Mouse (Mus musculus) limb, embryonic 14.5 days (tissue): ENCODE measurements at regions not wholly inside any gene's neighbourhood (a gene's known extent, or its start where the extent isn't known, plus 50 kb on each side); places are given as distances from the start of the nearest gene placed in this dataset.

Experiments used
- ATAC-seq: fragments of 200-750 bp; cut with Nextera tagmentation; 2 replicates; pipeline ENCODE4 v1.8.0; 2017; ENCODE audit warnings: low read depth, moderate number of reproducible peaks, moderate TSS enrichment; ENCODE audit not compliant: low FRiP score
- DNase-seq: peaks from one replicate; pipeline ENCODE4 v3.0.0-alpha.2; 2015; ENCODE audit warnings: low spot score
- H3K27ac ChIP-seq: fragments of 300-500 bp; sonication (generic); replicated peaks from 2 replicates; pipeline ENCODE4 v1.5.1; 2014; ENCODE audit warnings: low read depth, mild to moderate bottlenecking, low read length, moderate library complexity, mixed read lengths
- H3K27me3 ChIP-seq: fragments of 300-500 bp; sonication (generic); 2 replicates; pipeline ENCODE4 v1.6.1; 2014; ENCODE audit warnings: low read length, mixed read lengths; ENCODE audit not compliant: control insufficient read depth, insufficient read depth
- H3K36me3 ChIP-seq: fragments of 300-500 bp; sonication (generic); 2 replicates; pipeline ENCODE4 v1.6.1; 2014; ENCODE audit warnings: mild to moderate bottlenecking, low read length, moderate library complexity, mixed read lengths; ENCODE audit not compliant: control insufficient read depth, insufficient read depth
- H3K4me1 ChIP-seq: fragments of 300-500 bp; sonication (generic); 2 replicates; pipeline ENCODE4 v1.6.1; 2014; ENCODE audit warnings: antibody characterized with exemption, low read length, mixed read lengths; ENCODE audit not compliant: control insufficient read depth, insufficient read depth
- H3K4me2 ChIP-seq: fragments of 300-500 bp; sonication (generic); replicated peaks from 2 replicates; pipeline ENCODE4 v1.6.1; 2014; ENCODE audit warnings: low read depth, mild to moderate bottlenecking, low read length, moderate library complexity; ENCODE audit not compliant: severe bottlenecking
- H3K4me3 ChIP-seq: fragments of 300-500 bp; sonication (generic); replicated peaks from 2 replicates; pipeline ENCODE4 v1.5.1; 2014; ENCODE audit warnings: low read length
- H3K9ac ChIP-seq: fragments of 300-500 bp; sonication (generic); 2 replicates; pipeline ENCODE4 v1.6.1; 2014; ENCODE audit warnings: mild to moderate bottlenecking, low read depth, low read length, moderate library complexity; ENCODE audit not compliant: severe bottlenecking
- H3K9me3 ChIP-seq: fragments of 300-500 bp; sonication (generic); 2 replicates; pipeline ENCODE4 v1.6.1; 2016; ENCODE audit warnings: low read length; ENCODE audit not compliant: control insufficient read depth
- POLR2A ChIP-seq: fragments of 200-500 bp; IDR thresholded peaks from 2 replicates; pipeline ENCODE4 v1.8.0; 2012; ENCODE audit warnings: inconsistent platforms, mild to moderate bottlenecking, moderate library complexity, borderline replicate concordance; ENCODE audit not compliant: insufficient read depth, insufficient read length; ENCODE audit errors: extremely low read depth
- WGBS: fragments of 180-500 bp; shearing (Covaris S2); extraction: QIAGEN DNeasy Blood & Tissue Kit; methylation state at CpG from one replicate; pipeline ENCODE4 v1.1.7; 2014; 5-methylcytosine and 5-hydroxymethylcytosine counted together

GRCm38 (mm10) chr15:21836110-21836509 is 712.7 kb upstream of the Cdh18 start:
- Histone ChIP-seq H3K36me3 (no peaks in the 10 kb centered on the region), H3K9ac (no peak overlapping the region), H3K4me2 (no peak overlapping the region), H3K4me1 (no peaks in the 10 kb centered on the region), H3K27me3 (no peaks in the 10 kb centered on the region), H3K9me3 (no peaks in the 10 kb centered on the region), H3K27ac (no peak overlapping the region), H3K4me3 (no peak overlapping the region)
- WGBS, result 87% methylated on average over 5 of the region's 5 CpGs
- DNase-seq, result no peak
- no peak for ATAC-seq
- no peak for TF ChIP-seq POLR2A

- WGBS, result 82% methylated on average over 7 of the region's 7 CpGs
- Histone ChIP-seq H3K36me3 (no peaks in the 10 kb centered on the region), H3K4me2 (no peak overlapping the region), H3K27me3 (no peaks in the 10 kb centered on the region), H3K4me1 (no peaks in the 10 kb centered on the region), H3K4me3 (no peak overlapping the region), H3K27ac (no peak overlapping the region), H3K9me3 (no peaks in the 10 kb centered on the region), H3K9ac (no peak overlapping the region)
- ATAC-seq (no peak), DNase-seq (no peak)
- no peak for TF ChIP-seq POLR2A
Observed at GRCm38 (mm10) chr15:21858540-21858939, 690.3 kb upstream of the Cdh18 start.

GRCm38 (mm10) chr15:21885181-21885580 is 663.6 kb upstream of the Cdh18 start:
- H3K4me1 ChIP-seq, result no peaks in the 10 kb centered on the region
- ATAC-seq (no peak), DNase-seq (peak; percentile 59)
- no peaks in the 10 kb centered on the region for H3K9me3 ChIP-seq
- 25% methylated on average over 2 of the region's 2 CpGs for WGBS
- TF ChIP-seq POLR2A, result no peak
- no peaks in the 10 kb centered on the region for H3K36me3 ChIP-seq
- no peak overlapping the region for H3K4me3 ChIP-seq
- H3K4me2 ChIP-seq, result no peak overlapping the region
- no peak overlapping the region for H3K9ac ChIP-seq
- H3K27me3 ChIP-seq, result no peaks in the 10 kb centered on the region
- H3K27ac ChIP-seq, result no peak overlapping the region
